Mouse (Mus musculus): ENCODE data around the gene Dpagt1.

DNA sequence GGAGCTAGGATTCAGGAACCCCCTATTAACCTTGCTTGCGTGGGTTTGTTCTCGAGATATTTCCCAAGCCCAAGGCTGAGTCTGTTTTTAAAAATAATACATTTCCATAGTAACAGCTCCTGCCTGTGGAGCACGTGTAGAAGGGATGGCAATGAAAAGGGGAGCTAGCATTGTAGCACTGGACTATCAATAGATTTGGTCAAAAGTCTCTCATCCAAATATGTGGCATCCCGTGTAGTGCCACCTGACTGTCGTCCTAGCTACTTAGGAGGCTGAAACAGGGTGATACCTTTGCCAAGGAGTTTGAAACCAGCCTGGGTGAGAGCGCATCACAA, 5.1 kb upstream of the Dpagt1 start:
- TF ChIP-seq POLR2A (IDR thresholded peaks at IDR 0.05; ENCODE audit: low read depth, low read length) (no peak), CTCF (IDR thresholded peaks at IDR 0.05; ENCODE audit: extremely low read depth, insufficient read length, insufficient replicate concordance, low read depth, low read length) (no peak)
